Mouse (Mus musculus) bone marrow macrophage, adult 2 months (primary cell): ENCODE data around the gene Bbs10.

ENCODE experiments used
- CTCF ChIP-seq: IDR thresholded peaks from 2 replicates; pipeline ENCODE4 v1.5.1; 2012; ENCODE audit warnings: low read depth, mild to moderate bottlenecking, low read length, moderate library complexity
- POLR2A ChIP-seq: IDR thresholded peaks from 2 replicates; pipeline ENCODE4 v1.6.1; 2012; ENCODE audit warnings: mild to moderate bottlenecking, low read depth, low read length, borderline replicate concordance

DNA sequence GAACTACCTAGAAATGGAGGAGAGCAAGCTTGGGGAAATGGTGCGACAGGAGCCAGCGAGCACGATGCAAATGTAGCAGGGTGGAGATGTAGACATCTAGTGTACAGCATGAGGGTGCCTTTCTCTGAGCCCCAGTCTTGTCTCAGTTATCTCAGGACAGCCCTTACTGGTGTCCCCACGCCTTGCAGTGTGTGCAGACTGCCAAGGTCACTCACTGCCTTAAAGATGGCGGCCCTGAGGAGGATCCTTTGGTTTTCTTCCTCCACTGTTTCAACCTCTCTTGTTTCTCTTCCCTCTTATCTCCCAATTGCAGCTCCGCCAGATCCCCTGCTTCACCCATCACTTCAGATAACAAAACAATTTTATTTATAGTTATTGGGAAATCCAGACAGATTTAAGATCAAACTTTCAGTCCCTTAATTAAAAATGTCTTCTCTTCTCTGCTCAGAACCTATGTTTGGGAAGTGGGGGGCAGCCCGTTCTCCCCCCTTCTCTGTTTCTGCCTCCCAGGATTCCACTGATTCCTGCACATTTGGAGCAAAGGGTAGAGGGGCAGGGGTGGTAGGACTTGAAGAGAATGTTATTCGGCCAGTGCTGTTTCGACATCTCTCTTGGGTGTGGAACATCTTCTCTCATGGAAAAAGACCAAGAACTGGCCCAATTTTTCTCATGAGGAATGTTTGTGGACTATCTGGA lies 20.5 kb downstream of the Bbs10 start:
- no peak for TF ChIP-seq CTCF
- TF ChIP-seq POLR2A: no peak
